Mouse (Mus musculus) left cerebral cortex, postnatal 25 days (tissue): Measurements from ENCODE around the gene Fam208b. TPM values are rescaled to one million over a fixed set of nuclear protein-coding genes. Genes with fewer than 3 reads are reported as not detected.
A peak's percentile ranks its signal among the peaks of the same experiment; 100 is the strongest.

Experiments
- DNase-seq, 2 experiments: peaks; one replicate each; pipeline ENCODE4 v3.0.0; 2022; ENCODE audit warnings: low spot score in 2 of 2, mixed read lengths in 1 of 2
- intact Hi-C: fragments of 180-260 bp; cut with DNase I; formaldehyde crosslinking; loops from one replicate; pipeline ENCODE4 v1.15.1; 2025
- total RNA-seq, 2 experiments: library from RNA; stranded (reverse); gene quantifications; 2 replicates each; pipeline ENCODE4 v1.2.3; 2021

Fam208b gene
- total RNA-seq: 10 to 100 TPM; 24.7 to 30.1 TPM

DNA sequence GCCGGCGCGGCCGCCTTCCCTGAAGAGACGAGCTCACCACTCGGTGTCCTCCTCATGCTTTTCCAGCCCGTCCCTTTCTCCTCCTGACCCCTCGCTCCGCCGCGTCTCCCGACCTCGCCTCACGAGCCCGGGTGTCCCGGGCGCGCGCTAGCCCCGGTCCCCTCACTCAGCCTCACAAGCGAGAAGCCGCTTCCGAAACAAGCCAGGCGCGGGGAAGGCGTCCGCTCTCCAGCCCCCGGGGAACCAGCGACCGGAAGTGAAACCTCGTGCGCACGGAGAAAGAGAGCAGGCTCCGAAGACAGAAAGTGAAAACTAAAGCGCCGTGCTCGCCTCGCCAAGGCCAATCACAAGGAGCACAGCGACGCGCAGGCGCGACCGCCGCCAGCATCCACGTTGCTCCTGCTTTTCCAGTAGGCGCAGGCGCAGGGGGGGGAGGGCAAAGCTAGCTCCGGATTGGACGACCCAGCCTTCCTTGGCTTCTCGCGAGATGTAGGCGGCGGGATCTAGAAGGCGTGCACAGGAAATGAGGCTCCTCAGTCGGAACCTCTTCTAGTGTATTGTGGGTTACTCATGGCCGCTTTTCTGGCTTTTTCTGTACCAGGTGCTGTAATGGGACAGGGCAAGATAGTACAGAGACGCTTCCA is at the start of gene Fam208b:
Gene Fam208b, minus strand, starts transcription at position 314 of the 644 bp plus-strand sequence.
- peak; percentile 97 to 99 for DNase-seq
- intact Hi-C loops: loop anchor here (1.0 kb wide), 1 partner anchor 22 kb away; no protein-coding TSS in a partner anchor

DNA sequence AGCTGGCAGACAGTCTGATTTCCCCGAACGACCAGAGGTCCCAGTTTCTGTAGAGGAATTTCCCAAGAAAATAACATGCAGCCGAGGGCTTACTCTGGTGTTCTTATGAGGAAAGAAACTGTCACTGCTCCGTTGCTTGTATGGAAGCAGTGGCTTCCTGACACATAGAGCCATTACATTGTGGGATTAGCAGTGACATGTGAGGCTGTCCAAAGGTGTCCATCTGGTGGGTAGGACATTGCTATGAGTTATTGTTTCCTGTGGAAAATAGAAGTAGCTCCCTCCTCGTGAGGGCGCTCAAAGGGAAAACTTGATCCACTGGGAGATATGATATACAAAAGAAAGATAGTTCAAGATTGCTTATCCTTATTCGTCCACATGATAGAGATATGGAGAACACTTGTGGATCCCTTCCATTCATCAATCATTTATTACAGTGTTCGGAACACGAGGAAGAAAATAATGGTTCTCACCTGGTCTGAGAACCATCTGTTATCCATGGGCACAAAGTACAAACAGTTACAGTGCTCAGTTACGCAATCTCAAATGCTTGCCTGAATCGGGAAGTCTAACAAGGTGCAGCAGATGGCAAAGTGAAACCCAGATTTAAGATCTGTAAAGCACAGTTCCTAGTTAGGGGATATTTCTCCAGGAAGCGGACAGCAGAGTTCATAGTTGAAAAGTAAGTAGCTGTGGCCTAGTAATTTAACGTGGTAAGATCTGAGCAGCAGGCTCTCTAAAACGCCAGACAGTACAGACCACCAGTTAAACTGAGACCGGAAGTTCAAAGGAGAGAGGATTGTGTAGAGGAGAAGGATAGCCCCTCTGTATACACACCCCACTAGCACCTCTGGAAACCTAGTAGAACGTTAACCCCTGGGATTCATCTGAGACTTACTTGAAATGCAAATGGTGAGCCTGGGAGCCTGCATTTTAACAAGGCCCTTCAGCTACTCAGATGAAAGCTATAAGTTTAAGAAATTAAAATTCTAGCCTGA is 48.6 kb upstream of the Fam208b start:
- intact Hi-C loops: no loop called here
- DNase-seq: no peak

DNA sequence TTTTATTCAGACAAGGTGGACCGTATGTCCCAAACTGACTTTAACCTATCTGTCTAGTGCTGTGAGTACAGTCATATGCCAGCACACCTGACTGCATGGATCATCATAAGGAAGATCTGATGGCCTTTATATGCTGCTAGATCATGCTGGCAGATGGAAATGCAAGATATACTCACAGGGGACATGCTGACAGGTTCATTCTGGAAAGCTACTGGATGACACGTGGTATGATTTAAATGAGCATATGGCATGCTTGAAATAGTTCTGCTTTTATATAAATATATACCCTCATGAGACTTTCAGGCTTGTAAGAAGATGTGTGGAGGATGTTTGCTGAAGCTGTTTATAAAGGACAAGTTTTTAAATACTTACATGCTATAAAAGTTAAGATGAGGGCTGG is 43.5 kb upstream of the Fam208b start:
- peak; percentile 52 to 94 for DNase-seq
- intact Hi-C loops: no loop called here

- no peak for DNase-seq
- intact Hi-C loops: no loop called here
These were observed 39.7 kb upstream of the Fam208b start for GRCm38 (mm10) chr13:3650569-3650968.

GRCm38 (mm10) chr13:3646566-3646965 is 35.7 kb upstream of the Fam208b start:
- intact Hi-C loops: no loop called here
- DNase-seq: no peak

DNA sequence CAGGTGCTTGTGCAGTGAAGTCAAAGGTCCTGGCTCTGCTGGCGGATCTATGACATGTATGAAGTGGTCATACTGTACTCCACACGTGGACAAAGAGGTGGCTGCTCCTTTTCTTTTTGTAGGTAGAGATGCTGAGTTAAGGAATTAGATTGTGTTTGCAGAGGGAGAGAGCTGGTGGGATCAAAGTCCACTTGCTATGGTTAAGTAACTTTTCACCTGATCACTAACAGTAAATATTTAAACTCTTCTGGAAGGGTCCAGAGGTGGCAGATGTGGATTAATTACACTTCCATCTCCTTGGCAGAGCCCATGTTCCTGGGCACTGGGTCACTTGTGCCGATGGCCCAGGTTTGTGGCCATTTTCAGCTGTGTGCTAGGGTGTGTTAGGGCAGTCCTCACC is 35.0 kb upstream of the Fam208b start:
- intact Hi-C loops: no loop called here
- DNase-seq: no peak

DNA sequence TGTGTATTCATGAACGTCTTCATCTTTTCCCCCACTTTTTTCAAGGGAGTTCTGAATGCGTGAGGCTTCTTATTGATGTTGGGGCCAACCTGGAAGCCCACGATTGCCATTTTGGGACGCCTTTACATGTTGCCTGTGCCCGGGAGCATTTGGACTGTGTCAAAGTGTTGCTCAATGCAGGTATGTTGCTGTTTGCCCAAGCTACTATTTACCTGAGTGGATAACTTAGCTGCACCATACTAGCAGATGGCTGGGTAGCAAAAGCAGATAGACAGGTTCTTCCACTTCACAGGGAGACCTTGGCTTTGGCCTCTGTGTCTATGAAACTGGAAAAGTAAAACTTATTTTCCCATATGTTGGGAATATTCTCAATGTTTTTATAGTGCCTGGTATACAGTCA is 34.0 kb upstream of the Fam208b start:
- no peak for DNase-seq
- intact Hi-C loops: no loop called here

DNA sequence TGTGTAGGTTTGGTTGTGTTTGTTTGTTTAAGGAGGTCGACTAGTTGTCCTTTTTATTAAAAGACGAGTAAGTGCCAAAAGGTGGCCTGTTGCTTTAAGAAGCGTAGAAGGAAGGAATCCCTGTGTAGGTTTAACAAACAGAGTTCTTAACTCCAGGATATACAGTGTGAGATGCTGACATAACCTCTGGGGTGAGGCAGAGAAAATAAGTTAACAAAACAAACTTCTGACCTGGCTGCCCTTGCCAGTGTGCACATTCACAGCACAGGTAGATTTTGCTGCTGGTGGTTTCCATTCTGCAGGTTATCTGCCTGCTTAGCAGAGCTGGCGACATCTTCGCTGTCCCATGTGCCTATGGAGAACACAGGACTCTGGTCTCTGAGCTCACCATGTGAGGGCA is 31.6 kb upstream of the Fam208b start:
- intact Hi-C loops: no loop called here
- no peak for DNase-seq

DNA sequence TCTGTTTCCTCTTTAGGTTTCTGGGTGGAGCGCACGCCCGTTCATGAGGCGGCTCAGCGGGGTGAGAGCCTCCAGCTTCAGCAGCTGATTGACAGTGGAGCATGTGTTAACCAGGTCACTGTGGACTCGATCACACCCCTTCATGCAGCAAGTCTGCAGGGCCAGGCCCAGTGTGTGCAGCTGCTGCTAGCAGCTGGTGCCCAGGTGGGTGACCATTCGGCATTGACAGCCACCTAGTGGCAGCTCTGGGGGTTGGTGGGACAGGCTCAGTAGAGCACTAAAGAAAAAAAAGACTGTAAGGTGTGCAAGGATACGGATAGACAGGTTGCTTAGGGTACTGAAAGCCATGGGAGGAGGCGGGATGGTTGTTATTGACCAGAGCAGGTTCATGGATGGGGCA is 31.1 kb upstream of the Fam208b start:
- intact Hi-C loops: no loop called here
- no peak for DNase-seq

DNA sequence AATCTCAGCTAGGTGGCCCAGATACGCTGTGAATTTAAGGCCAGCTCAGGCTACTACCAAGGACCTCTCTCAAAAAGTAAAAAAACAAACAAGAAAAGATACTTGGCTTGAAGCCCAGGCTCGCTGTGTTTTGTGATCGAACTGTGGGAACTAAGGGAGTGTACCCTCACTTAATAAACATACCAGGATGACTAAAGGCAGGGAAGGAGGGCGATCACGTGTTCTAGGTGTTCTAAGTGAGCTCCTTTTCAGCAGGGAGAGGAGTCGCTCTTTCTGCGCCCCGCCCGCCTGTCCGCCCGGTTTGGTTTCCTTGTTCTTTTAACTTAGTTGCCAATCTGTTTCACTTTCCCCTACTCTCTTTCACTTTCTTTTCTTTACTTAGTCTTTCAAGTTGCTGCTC is 25.9 kb upstream of the Fam208b start:
- DNase-seq: no peak
- intact Hi-C loops: no loop called here

DNA sequence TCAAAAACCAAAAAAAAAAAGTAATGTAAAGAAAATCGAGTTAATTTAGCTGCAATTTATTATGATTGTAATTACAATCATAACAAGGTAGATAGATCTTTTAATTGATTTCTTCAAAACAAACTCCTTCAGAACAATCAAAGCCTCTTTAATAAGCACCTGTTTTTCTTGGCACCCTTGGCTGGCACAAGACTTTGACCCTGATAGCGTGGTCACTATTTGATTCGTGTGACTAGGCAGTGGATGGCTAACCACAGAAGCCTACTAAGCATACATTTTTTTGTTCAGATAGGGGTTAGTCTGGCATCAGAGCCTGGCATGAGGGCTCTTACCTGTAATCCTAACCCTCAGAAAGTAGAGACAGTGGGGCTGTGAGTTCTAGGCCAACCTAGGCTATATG is 24.2 kb upstream of the Fam208b start:
- intact Hi-C loops: no loop called here
- no peak for DNase-seq

- intact Hi-C loops: loop anchor here (1.0 kb wide), 1 partner anchor 23 kb away; the partner anchor contains the start of gene Fam208b
- peak; percentile 83 to 92 for DNase-seq
These were observed 23.2 kb upstream of the Fam208b start, which contains the start of gene Asb13 for GRCm38 (mm10) chr13:3633895-3634811. Gene Asb13 (plus strand): TSS chr13:3634032.

DNA sequence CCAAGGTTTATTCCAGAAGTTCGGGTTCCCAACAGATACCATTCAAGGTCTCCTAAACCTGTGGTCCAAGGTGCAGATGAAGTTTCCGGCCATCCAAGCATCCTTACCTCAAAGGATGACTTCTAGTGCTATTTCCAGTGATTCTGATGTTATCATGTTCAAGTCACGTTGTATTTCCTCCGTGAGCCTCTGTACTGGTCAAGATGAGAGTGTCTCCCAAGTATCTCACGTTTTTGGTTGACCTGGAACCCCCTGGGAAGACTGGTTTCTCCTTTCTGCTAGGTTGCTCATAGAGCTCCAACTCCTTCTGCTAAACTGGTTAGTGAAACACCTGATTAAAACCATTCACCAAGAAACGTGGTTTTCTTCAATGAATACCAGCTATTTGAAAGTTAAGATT is 22.2 kb upstream of the Fam208b start:
- intact Hi-C loops: loop anchor here (1.0 kb wide), 1 partner anchor 22 kb away; the partner anchor contains the start of gene Fam208b
- DNase-seq: no peak

DNA sequence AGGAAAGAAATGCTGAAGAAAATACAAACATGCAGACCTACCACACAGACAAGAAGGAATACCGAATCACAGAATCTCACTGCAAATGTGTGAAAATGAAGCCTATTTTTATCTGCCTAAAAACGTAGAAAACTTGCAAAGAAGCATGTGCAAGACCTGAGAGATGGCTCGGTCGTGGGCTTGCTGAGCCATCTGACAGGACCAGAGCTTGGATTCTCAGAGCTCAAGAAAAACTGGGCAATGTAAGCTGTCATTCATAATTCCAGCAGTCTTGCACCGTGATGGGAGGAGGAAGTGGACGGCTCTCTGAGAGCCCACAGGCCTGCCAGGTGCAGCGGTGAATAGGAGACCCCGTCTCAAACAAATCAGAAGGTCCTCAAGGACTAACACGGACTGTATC is 21.6 kb upstream of the Fam208b start:
- intact Hi-C loops: no loop called here
- peak in 1 of 2 experiments; percentile 50 for DNase-seq

GRCm38 (mm10) chr13:3628102-3628501 is 17.2 kb upstream of the Fam208b start:
- DNase-seq: no peak
- intact Hi-C loops: no loop called here

DNA sequence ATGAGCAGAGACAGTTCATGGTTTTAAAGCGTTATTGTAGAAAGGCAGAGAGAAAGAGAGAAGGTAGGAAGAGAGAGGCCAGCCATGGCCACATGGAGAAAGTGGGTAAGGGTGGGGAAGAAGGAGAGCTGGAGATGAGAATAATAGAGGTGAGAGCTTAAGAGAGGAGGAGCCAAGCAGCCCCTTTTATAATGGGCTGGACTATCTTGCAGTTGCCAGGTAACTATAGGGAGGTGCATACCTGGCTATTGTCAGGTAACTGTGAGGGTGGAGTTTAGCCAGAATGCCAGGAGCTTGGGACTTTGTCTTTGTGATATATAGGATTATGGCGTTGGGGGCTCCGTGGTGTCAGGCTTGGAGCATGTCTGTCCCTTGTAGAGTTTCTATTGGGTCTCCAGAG is 16.2 kb upstream of the Fam208b start:
- intact Hi-C loops: no loop called here
- DNase-seq: no peak

DNA sequence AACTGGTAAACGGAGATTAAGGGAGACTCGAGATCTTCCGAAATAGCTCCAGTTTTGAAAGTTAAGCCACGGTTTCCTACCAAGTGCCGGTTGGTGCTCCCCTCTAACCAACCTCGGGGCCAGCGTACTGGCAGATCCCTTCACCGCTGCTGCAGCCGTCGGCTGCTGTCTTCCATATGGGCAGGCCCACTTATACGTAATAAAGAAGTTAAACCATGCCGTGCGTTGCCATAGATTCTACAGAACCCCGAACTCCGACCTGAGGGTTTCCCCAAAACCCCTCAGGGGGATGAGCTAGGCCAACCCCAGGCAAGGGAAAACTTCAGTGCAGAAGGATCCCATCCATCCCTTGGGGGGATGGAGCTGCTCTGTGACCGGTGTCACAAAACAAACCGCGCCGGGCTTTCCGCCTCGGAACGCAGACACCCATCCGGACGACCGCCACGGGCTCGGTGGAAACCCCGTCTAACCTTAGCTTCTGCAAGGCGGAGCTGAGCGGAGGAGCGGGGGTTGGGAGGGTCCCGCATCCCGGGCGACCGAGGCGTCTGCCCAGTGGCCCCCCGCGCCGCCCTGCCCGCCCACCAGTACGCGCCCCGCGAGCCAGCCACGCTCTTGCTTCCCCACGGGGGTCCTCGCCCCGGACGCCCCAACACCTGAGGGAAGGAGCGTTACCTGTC is 652 bp downstream of the Fam208b start:
- intact Hi-C loops: no loop called here
- peak; percentile 10 to 22 for DNase-seq

DNA sequence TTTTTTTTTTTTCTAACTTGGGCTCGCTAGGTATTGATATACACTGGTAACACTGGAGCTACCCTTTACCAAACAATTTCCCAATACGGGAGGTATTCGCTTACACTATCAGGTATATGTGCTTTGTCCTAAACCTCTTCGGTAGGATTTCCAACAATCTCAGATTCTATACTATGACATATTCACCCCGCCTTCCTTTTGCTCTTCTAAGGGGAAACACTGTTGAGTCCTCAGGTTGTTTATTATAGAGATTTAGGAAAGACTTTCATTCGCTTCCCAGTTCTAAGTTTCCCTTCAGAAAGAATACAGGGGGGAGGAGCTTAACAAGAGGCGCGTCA is 1.2 kb downstream of the Fam208b start:
- intact Hi-C loops: no loop called here

GRCm38 (mm10) chr13:3596232-3596631 is 14.7 kb downstream of the Fam208b start:
- intact Hi-C loops: no loop called here
- DNase-seq: no peak

More for the DNA sequence above, 1.2 kb downstream of the Fam208b start:
- DNase-seq: no peak
